Comparison of ENCODE assay signal across 10 mouse cellular contexts in genomic region chr6:28618751-28619153, GRCm38 (mm10).
A peak's percentile ranks its signal among the peaks of the same experiment; 100 is the strongest.
DNase-seq lines count a peak whose midpoint lies in the region; ATAC-seq lines count a peak whose summit lies in the region.
"Had no signal": no experiment of that assay in that cellular context is flagged by ENCODE, and none has a peak within 500 bp of the region (broad histone marks: within the 10 kb centered on the region; RNA-seq: fewer than 3 reads in every experiment).

No protein-coding gene starts in this region.

- intact Hi-C loops in heart, postnatal 25 days (cut with DNase I), result no loop called here

- no peak overlapping the region for H3K4me3 ChIP-seq in forebrain, embryonic 14.5 days (ENCODE audit: low read depth, low read length)
- H3K4me3 ChIP-seq in stomach, embryonic 16.5 days (replicated peaks; ENCODE audit: low read length), result no peak overlapping the region
- H3K4me3 ChIP-seq: limb, embryonic 12.5 days; stomach, embryonic 15.5 days had no signal

- 30% methylated on average over 7 of the region's 7 CpGs for WGBS in forebrain, embryonic 14.5 days
- 21% methylated on average over 7 of the region's 7 CpGs for WGBS in stomach, embryonic 16.5 days

- H3K9ac ChIP-seq in forebrain, embryonic 14.5 days (ENCODE audit: low read length), result no peak overlapping the region
- H3K9ac ChIP-seq in stomach, embryonic 16.5 days (ENCODE audit: low read length), result no peak overlapping the region
- H3K9ac ChIP-seq: limb, embryonic 12.5 days; stomach, embryonic 15.5 days had no signal

- H3K9me3 ChIP-seq in forebrain, embryonic 14.5 days (replicated peaks; ENCODE audit: control insufficient read depth, low read length), result no peaks in the 10 kb centered on the region
- no peaks in the 10 kb centered on the region for H3K9me3 ChIP-seq in stomach, embryonic 16.5 days (replicated peaks; ENCODE audit: control insufficient read depth, low read length)
- H3K9me3 ChIP-seq: limb, embryonic 12.5 days; stomach, embryonic 15.5 days had no signal

- H3K27me3 ChIP-seq in forebrain, embryonic 14.5 days (replicated peaks; ENCODE audit: control insufficient read depth, insufficient read depth, low read length), result no peaks in the 10 kb centered on the region
- H3K27me3 ChIP-seq in stomach, embryonic 16.5 days (ENCODE audit: control insufficient read depth, insufficient read depth, low read length), result no peaks in the 10 kb centered on the region
- H3K27me3 ChIP-seq: limb, embryonic 12.5 days; stomach, embryonic 15.5 days had no signal

- peak; percentile 21 for DNase-seq in embryo, embryonic 10 days (ENCODE audit: low spot score)
- no peak for DNase-seq in embryo, embryonic 10.5 days (ENCODE audit: low spot score)
- peak; percentile 87 for DNase-seq in adrenal gland, postnatal 10 days
- peak; percentile 70 for DNase-seq in forebrain, embryonic 14.5 days (ENCODE audit: low spot score)
- peak; percentile 40 for DNase-seq in heart, postnatal 25 days (ENCODE audit: low spot score)
- peak; percentile 75 to 78 for DNase-seq in kidney, postnatal 25 days
- DNase-seq in lung, postnatal 14 days, result peak; percentile 77

- no peak overlapping the region for H3K27ac ChIP-seq in forebrain, embryonic 14.5 days (ENCODE audit: low read depth, low read length)
- H3K27ac ChIP-seq in stomach, embryonic 16.5 days (ENCODE audit: low read length), result peak overlapping the region; percentile 16; the same call in 1 of the 2 replicates
- H3K27ac ChIP-seq: stomach, embryonic 15.5 days had no signal

- peaks cover 21% of the 10 kb centered on the region for H3K4me1 ChIP-seq in forebrain, embryonic 14.5 days (ENCODE audit: control insufficient read depth, insufficient read depth, low read length)
- peaks cover 22% of the 10 kb centered on the region for H3K4me1 ChIP-seq in stomach, embryonic 16.5 days (ENCODE audit: control insufficient read depth, insufficient read depth, low read length)

- H3K4me2 ChIP-seq in forebrain, embryonic 14.5 days (ENCODE audit: low read length), result peak overlapping the region; percentile 16; the same call in 1 of the 2 replicates
- H3K4me2 ChIP-seq in stomach, embryonic 16.5 days (ENCODE audit: low read depth, low read length), result no peak overlapping the region
- H3K4me2 ChIP-seq: limb, embryonic 12.5 days; stomach, embryonic 15.5 days had no signal

- no peaks in the 10 kb centered on the region for H3K36me3 ChIP-seq in forebrain, embryonic 14.5 days (ENCODE audit: control insufficient read depth, insufficient read depth, low read length)
- no peaks in the 10 kb centered on the region for H3K36me3 ChIP-seq in stomach, embryonic 16.5 days (ENCODE audit: control insufficient read depth, insufficient read depth, low read length)
- H3K36me3 ChIP-seq: limb, embryonic 12.5 days; stomach, embryonic 15.5 days had no signal

- ATAC-seq in forebrain, embryonic 14.5 days, result peak; percentile 60
- peak; percentile 25; the same call in 1 of the 2 replicates for ATAC-seq in stomach, embryonic 16.5 days (ENCODE audit: insufficient read depth, low FRiP score)
